Mouse (Mus musculus): ENCODE measurements around the gene Ttc6.

The Ttc6 gene

DNA sequence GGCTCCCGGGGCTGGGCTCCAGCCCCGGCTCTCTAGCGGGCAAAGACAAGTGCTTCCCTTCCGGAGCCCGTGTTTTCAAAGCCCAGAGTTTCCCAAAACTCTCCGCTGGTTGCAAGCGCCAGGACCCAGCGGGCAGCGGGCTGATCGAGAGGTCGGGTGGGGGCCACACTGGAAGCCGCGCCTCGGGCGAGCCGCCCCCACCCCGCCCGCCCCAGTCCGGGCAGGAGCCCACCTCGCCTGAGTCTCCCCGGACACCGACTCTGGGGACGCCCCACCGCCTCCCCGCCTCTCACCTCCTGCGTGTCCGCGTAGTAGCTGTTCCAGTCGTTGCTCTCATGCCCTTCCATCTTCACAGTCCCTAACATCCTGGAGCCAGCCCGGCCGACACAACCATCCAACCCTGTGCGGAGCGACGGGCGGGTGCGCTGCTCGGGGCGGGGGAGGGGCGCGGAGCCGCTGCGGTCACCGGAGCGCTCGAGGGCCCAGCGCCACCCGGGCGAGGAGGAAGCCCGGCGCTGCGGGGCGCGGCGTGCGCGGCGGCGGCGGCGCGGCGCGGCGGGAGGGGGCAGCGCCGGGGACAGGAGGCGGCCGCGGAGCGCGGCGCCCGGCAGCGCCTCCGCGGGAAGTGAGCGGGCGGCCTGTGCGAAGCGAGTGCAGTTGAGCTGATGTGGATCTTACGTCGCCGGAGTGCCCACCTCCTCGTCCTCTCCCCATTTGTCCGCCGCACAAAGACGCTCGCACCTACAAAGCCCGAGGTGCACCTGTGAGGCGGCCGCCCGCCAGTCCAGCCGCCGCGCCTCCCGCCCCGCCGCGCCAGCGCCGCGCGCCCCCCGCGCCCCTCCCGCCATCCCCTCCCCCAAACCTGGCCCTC is 18.3 kb upstream of the Ttc6 start:
- 1% methylated on average over 106 of the region's 106 CpGs for WGBS

DNA sequence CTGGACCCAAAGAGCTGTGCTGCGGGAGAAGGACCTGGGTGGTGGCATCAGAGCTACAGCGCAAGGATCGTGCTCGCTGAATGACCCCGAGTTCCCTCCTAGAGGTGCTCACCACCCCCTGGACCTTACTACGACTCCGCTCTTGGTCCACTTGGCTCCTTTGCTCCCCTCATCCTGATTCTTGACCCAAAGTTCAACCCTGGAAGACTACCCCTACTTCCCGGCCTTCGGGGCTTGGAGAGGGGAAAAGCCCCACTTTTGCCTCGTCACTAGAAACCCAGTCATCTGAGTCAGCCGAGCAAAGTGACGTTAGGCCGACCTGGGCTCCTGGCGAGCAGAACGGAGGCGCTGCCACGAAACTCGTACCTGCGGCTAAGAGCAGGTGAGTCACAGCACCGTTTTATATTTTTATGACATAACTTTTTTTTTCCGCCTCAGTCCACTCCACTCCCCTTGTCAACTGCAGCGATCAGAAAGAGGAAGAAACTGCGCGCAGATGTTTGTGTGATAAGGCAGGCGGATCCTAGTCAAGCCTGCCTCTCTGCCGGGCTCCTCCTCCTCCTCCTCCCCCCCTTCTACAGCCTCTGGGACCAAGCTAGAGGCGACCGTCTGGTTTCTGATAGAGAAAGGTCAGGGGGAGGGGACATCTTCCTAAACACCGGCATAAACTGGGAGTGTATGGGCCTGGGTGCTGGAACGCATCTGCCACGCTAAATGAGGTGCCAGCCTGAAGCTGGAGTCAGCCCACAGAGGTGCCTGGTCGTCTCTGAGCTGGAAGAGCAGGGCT is 17.3 kb upstream of the Ttc6 start, which contains the start of gene Foxa1:
Gene Foxa1, minus strand, starts transcription at position 502 of the 787 bp plus-strand sequence.
- 4% methylated on average over 32 of the region's 32 CpGs for WGBS

DNA sequence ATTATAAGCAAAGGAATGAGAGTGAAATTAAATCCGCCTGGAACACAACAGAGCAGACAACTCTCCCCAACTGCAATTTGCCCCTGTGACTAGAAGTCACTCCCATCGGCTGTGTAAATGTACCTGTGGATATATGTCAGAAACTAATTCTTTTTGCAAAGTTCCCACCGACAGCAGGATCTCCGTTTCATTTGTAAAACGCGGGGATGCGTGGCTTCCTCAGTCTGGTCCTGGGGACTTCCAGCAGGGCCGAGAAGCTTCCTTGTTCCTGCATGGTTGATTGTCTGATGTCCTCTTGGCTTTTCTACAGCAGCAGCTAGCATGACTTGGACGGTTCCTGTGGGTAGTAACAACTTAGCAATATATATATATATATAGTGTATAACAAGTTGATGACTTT is 16.0 kb upstream of the Ttc6 start:
- 8% methylated on average over 9 of the region's 9 CpGs for WGBS

DNA sequence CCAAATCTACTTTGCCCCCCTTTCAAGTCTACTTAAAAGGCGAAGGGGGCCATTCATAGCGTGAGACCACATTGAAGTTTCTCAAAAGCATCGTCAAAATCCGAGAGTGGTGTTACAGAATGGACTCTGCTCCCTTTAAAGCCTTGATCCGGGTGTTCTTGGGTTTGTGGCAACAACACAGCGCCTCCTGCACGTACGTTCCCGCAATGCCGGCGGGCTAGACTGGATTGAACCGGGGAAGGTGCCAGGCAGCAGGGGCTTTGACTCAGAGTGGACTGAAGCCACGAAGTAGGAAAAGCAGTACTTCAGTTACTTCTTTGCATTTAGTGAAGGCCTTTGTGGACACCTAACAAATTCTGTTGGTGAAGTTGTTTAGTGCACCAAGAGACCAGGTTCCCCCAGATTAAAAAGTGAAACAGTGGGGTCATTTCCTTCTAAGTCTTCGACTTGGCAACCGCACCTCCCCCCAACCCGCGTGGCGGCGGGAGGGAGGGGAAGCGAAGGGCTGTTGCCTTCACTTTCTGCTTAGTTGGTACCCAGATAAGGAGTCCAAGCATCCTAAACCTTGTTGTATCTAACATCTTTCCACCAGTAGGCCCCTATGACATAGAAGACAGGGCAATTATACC is 15.4 kb upstream of the Ttc6 start:
- 2% methylated on average over 20 of the region's 20 CpGs for WGBS

DNA sequence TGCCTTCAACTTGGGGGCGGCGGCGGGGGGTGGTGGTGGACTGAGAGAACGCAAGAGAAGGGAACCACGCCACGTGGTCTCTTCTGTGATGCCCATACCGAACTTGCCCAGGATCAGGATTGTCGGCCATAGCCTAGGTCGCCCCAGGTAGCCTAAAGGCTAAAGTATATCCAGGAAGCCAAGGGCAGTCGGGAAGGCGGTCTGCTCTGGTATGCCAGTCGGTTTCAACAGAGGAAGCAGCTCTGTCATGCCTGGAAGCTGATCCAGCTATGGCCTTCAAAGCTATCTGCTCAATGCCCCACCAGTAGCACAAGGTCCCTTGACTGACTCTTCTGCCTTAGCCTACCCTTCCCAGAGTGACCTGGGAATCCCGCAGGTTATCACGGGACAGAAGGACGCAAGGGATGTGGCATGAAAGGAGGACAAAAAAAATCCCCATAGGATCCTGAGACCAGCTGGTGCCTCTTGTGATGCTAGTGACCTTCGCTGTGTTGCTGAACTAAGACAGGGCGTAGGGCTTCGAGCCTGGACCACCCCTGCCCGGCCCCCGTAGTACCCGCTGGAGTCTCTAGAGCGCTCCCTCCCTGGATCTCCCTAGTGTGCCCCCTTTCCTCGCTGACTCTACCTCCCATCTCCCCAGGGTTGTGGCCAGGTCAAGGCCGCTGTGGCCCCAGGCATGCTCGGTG is 14.8 kb upstream of the Ttc6 start:
- WGBS: 3% methylated on average over 25 of the region's 25 CpGs

DNA sequence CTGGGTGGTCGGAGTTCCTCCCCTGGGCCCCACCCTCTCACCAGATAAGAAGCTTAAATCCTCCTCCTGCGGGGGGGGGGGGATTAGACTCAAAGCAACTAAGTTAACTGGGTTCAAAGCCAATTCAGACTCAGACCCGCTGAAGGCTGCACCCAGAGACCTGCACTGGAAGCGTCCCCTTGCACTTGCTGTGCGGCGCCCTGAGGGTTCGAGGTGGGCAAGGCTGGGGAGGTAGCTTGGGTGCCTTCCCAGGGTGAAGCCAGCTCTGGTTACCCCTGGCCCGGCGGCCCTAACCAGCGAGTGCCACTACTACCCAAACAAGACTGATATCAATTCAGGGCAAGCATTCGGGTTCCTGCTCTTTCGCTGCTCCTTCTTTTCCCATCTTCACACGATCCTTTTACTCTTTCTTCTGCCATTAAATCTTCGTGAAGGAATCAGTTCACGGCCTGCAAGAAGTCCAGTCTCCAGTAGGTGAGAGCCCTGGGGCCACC is 14.2 kb upstream of the Ttc6 start:
- 2% methylated on average over 15 of the region's 15 CpGs for WGBS

DNA sequence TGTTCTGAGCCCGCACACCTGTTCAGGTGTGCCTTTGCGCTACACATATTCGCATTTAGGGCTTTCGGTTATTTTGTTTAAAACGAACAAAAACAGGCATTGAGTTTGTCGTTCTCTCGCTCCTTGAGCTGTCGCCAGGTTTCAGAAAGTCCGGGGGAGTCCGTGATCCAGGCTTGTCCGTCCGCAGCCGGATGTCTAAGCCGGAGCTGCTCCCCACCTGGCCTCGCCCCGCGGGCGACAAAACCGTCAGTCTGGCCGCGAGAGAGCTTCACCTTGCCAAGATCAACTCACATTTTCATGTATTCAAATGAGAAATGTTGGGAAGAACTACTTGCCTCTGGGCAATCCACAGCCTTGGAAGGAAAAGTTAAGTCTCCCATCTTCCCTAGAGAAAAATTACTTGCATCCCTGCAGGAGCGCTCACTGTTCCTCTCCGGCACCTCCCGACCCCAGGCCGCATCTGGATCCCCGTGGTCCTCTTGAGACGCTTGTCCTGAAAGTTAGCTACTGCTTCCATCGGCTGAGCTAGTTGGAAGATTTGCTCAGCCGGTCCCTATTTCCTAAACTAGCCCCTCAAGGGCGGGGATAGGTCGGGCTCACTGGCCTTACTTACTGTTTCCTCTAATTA is 13.6 kb upstream of the Ttc6 start:
- WGBS: 3% methylated on average over 31 of the region's 31 CpGs

DNA sequence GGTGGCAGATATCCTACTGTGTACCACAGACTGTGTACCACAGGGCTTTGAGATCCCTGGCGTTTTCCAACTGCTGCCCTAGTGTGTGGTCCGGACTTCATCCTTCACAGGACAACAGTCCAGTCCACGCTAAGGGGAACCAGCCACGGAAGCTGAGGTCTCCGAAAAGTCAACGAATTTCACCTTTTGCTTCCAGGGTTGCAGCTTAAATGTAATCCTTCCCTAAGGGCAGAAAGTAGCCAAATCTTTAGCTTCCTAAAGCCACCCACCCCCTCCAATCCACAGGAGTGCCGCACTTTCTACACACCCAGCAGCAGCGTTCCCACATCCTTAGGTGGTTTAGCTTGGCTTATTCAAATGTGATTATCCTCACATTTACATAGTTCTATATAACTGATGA is 13.0 kb upstream of the Ttc6 start:
- WGBS: 22% methylated on average over 8 of the region's 8 CpGs

DNA sequence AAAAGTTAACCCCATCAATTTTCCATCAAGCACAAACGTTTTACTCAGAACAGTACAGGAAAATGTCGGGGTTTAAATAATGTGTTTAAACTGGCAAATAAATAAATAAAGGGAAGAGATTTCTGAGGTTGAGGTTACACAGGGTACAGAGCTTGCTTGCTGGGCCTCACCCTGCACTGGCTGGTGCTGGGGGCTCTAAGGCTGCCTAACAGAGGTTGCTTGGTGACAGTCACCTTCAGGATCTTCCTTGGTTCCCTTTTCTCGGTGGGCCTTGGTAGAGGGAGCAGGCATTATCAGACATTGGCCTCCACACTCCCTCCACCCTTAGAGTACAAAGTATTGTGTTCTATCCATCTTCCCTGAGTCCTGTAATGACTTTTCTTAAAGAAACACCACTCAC is 11.6 kb upstream of the Ttc6 start:
- WGBS: 28% methylated on average over 3 of the region's 3 CpGs

DNA sequence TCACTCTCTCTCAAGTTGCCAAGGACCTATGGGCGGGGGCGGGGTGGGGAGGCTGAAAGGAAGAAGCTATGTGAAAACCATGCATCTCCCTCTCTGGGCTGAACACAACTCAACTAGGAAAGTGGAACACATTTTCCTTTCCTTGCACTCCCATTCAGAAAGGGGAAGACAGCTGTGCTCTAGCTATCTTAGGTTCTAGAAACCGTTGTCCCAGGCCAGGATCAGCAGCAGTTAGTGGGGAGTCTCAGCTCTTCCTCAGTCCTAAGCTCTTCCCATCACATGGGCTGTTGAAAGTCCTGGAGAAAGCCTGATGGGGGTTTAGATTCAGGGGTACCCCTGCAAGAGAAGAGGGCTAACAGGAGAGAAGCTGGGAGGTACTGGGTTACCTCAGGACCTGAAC is 9.8 kb upstream of the Ttc6 start:
- WGBS: 35% methylated on average over 3 of the region's 3 CpGs

DNA sequence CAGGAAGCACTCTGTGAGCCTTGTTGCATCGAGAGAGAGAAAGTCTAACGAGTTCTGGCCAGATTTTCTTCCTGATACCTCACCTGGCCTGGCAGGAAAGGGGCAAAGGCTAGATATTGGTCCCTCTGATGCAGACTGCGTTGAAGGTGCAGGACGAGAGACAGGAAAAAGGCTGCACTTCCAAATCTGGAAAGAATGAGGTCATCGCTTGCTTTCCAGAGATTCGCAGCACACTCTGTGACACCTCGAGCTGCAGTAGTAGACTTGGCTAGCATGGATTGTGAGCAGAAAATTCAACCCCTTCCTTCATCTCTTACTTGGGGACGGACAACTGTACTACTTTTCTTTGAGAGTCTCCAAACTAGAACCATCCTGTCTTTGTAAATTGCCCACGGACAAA is 7.9 kb downstream of the Ttc6 start:
- WGBS: 37% methylated on average over 9 of the region's 9 CpGs

DNA sequence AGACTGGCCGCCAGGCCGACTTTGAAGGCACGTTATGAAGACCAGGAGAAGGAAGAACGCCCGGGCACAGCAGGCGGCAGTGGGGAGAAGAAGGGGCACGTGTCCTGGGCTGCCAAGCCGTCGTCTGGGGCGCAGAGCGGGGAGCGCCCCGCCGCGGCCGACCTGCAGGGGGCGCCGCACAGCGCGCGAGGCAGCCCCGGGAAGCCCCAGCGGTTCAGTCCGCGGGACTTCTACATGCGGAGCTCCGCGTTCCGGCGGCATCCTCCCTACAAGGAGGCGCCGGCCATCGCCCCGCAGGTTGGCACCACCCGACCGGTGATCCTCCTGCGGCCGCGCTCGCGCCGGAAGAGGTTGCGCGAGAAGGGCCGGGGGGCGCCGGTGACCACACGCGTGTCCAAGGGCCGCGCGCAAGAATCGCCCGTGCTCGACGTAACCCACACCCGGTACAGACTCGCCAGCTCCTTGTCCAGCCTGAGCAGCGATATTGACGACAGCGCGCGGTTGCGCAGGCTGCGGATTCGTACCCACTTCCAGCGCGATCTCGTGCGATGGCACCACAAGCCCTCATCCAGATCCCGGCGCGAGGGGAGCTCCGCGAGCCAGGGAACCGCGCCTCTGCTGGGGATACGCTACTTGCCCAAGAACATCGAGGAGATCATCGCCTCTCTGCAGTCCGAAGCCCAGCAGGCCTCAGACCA is 12.2 kb downstream of the Ttc6 start:
- WGBS: 4% methylated on average over 80 of the region's 81 CpGs

DNA sequence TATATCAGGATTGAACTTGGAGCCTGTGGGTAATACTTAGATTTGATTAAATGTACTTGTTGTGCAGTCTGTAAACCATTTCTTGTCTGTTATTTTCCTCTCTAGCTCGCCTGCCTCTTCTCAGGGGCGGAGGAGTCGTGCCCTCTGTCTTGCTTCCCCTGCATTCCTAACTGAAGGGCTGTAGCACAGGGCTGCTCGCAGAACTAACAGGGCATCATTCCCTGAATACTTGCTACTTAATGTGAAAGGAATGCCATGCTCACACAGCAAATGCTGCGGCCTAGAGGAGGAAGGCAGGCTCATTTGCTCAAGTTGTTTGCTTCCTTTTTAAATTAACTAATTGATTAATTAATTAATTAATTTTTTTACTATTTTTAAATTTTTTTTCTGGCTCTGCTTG is 43.7 kb downstream of the Ttc6 start:
- WGBS: 75% methylated on average over 5 of the region's 5 CpGs

DNA sequence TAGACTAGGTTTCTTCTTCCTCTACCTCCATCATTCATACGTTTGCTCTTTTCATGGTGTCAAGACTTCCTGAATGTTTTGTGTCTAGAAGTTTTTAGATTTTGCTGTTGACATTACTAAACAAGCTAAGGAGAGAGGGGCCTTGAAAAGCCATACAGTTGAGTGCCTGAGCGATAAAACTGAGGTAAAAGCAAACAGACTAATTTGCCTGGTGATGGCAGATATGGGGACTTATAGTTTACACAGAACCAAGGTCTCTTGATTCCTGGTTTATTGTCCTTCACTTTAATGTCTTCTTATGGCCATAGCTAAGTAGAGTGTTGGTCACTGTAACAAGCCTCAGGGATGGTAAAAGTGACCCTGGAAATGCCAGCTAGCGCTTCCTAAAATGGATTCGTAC is 51.2 kb downstream of the Ttc6 start:
- 91% methylated on average over 4 of the region's 4 CpGs for WGBS

DNA sequence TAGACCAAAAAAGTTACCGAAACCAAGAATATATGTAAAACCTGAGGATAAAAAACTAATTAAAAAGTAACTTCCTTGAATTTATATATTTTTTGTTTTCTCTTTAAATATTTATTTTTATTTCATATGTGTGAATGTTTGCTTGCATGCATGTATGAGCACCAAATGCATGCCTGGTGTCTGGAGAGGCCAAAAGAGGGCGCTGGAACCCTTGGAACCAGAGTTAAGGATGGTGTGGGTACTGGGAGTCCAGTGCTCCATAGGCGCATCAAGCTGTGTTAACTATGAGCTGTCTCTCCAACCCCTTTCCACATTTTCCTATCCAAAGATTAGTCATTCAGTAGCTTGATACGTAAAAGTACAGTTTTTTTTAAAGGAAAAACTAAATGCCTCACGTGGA is 58.1 kb downstream of the Ttc6 start:
- 81% methylated on average over 5 of the region's 5 CpGs for WGBS

DNA sequence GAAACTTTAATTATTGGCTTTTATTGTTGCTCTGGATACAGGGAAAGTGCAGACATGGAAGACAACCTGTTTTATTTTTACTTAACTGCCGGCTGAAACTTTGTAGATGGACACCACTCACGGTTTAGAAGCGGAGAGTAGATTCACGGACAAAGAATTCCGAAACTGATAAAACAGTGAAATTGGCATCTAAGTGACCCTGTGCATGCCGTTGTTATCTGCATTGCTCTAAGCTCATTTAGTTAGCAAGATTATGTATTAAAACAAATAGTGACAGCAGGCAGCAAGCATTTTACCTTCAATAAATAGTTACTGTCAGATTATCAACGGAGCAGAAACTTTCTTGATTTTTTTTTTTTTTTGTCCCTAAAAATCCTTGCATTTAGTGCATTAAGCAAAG is 59.4 kb downstream of the Ttc6 start:
- WGBS: 68% methylated on average over 7 of the region's 7 CpGs

DNA sequence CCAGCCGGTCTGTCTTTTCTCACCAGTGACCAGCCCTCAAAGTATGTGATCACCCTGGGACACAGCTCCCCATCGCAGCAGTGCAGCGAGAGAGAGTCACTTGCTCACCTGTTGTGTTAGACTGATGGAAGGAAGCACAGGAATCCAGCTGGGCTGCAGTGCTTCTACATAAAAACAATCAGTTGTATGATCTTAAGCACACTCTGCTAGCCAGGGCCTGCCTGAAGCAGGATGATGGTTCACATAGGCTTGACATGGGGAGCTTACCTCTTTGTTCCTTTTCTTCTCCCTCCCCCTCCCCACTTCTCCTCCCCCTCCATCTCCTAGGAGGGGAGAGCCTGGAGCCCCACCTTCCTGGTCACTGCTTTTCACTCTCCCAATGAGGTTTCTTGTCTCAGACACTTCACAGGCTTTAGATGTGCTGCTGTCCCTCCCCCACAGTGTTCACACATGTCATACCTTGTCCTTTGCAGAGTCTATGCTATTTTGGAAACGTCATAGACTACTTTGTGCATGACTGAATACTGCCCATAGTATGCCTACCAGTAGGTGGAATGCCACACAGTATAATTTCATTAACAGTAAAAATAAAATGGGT is 60.2 kb downstream of the Ttc6 start:
- 43% methylated on average over 4 of the region's 4 CpGs for WGBS

DNA sequence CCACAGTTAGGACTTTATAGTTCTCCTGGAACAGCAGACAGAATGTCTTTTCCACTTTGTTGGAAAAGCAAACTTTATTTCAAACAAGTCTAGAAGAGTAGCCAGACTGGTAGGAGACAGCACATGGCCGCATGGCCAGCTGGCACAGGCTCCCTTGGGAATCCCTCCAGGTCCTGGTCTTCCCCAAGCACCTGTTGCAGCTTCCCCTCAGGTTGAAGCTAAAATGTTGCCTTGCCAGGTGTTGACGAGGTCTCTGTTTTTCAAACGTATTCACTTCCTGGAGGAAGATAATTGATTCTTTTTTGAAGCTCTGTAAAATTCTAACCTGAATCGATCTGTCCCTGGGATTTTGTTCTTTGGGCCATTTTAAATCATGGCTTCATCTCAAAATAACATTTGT is 86.1 kb downstream of the Ttc6 start:
- 78% methylated on average over 4 of the region's 4 CpGs for WGBS

DNA sequence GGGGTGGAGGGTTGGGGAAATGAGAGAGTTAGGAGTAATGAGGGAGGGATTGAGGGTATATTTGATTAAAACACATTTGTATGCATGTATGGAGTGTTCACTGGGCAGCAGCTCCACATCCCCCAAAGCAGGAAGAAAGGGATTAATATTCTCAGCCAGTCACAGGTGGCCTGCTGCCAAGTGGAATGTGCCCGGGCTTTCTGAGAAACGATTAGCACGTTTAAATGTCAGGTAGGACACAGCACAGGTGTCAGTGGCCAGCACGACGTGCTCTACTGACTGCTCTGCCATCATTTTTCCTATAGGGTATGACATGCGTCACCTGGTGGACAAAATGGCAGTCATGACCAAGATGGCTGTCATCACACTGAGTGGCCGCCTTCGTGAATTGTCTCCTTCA is 86.8 kb downstream of the Ttc6 start:
- 65% methylated on average over 8 of the region's 8 CpGs for WGBS

DNA sequence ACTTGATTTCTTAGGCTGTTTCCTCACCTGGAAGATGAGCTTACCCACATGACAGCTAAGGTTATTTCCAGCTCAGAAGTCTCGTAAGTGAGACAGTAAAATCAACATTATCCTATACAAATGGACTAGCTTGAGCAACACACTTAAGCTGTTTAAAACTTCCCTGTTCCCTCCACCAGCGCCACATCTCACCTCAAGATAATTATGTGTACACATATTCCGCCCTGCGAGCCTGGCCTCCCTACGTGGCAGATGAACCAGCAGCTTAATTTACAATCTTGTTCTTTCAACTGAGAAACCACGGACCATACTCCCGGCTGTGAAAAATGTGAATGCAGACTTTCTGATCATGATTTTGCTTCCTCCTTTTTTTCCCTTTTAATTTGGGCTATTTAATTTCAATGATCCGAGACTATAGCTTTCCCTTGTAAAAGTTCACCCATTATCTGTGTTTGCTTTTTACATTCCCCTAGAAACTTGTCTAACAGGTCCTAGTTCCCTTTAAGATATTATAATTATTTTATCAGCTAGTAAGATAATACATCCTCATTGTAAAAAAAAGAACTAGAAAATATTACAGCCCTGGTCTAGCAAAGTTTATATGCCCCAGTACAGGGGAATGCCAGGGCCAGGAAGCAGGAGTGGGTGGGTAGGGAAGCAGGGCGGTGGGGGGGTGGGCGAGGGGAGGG is 99.2 kb downstream of the Ttc6 start:
- WGBS: 64% methylated on average over 10 of the region's 10 CpGs
